Mouse (Mus musculus): ENCODE measurements around the gene Gm38431. TPM values are rescaled to one million over a fixed set of nuclear protein-coding genes. Genes with fewer than 3 reads are reported as not detected.

Gm38431 gene
- 64.5 and 66.7 TPM in 2 replicates for total RNA-seq (2015)
- total RNA-seq (2017): 4.0 and 4.5 TPM in 2 replicates

DNA sequence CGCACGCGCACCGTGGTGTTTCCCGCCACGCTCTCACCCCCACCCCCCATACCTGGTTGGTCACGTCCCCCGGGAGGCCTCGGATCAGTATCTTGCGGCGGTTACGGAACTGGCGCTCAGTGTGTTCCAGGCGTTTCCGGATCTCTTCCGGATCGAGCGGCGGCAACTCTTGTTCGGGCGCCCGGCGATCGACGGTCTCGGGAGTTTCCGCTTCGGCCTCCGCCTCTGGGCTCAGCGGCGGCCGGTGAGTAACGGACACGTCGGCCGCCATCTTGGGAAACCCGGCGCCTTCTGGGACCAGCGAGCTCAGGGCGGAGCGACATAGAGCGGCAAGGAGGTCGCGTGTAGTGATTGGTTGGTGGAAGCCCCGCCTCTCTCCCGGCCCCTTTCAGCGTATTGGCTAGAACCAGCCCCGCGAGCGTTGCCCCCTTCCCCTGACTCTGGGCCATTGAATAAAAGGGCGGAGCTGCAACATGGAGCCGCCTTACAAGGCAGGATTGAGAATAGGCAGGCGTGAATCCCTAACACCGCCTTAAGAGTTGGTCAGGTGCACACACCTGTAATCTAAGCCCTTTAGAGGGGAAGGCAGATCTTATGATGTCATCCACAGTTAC lies at the start of gene Gm38431, which contains the start of gene Raver1:
TSS of gene Gm38431 (minus strand) at position 291 of the 614 bp plus-strand sequence.
TSS of gene Raver1 (minus strand) at position 302 of the 614 bp plus-strand sequence.
- ATAC-seq (replicated peaks; ENCODE audit: poor library complexity): peak; percentile 96

DNA sequence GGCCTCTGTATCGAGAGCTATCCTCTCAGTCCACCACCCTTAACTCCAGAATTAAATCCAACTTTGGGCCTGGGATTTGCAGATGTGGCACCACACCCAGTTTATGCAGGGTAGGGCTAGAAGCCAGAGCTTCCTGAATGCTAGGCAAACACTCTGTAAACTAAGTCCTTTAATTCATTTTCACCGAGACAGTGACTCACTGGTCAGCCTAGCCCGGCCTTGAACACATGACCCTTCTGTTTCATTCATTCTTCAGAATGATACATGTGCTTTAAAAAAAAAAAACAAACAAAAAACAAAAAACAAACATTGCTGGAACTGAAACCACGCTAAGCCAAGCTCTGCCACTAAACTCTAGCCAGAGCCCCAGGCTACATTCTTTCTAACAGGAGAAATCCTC lies 46.6 kb upstream of the Gm38431 start:
- no peak for ATAC-seq (replicated peaks; ENCODE audit: poor library complexity)

DNA sequence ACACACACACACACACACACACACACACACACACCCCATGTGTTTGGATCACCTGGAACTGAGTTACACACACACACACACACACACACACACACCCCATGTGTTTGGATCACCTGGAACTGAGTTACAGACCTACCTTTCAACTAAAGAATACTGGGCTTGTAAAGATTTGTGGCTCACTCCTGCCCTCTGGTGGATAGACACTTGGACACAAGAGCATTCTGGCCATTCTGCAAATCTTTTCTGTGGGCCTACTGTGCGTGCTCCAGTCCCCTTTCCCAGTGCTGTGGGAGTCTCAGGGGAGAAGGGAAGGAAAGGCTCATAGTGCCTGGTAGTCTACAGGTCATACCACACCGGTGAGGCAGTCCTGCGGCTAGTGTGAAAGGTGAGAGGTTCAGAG lies 45.4 kb upstream of the Gm38431 start:
- ATAC-seq (replicated peaks; ENCODE audit: poor library complexity): peak; percentile 64

DNA sequence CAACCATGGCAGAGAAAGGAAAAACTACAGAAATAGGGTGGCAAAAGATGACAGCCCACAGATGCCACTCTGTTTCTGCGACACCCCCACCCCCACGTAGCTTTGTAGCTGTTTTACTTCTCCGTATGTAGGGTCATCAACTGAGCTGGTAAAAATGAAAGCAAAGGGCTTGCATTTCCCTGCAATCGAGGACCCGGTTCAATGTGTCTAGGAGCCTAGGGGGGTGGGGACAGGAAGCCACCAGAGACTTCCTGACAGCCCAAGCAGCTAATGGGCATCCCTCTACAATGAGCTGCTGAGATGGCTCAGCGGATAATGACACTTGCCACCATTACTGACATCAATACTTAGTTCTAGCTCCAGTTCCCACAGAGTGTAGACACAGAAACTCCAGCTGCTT lies 44.6 kb upstream of the Gm38431 start:
- no peak for ATAC-seq (replicated peaks; ENCODE audit: poor library complexity)

DNA sequence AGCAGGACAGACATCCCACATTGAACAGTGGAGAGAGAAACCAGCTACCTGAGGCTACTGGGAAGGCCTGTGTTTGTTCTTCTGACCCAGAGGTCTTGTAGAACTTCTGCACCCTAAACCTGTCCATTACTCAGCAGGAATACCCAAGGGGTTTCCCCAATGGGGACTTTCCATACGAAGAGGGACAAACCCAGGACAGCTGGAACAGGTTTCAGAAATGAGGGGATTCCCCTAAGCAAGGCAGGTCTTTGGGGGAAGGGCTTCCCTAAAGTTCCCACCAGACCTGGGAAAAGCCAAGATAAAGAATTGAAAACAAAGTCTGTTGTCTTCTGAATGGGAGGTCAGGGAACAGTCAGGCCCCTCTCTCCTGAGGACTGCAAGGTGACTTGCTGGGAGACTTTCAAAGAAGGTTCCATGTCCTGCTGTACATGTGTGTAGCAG lies 44.2 kb upstream of the Gm38431 start:
- no peak for ATAC-seq (replicated peaks; ENCODE audit: poor library complexity)

DNA sequence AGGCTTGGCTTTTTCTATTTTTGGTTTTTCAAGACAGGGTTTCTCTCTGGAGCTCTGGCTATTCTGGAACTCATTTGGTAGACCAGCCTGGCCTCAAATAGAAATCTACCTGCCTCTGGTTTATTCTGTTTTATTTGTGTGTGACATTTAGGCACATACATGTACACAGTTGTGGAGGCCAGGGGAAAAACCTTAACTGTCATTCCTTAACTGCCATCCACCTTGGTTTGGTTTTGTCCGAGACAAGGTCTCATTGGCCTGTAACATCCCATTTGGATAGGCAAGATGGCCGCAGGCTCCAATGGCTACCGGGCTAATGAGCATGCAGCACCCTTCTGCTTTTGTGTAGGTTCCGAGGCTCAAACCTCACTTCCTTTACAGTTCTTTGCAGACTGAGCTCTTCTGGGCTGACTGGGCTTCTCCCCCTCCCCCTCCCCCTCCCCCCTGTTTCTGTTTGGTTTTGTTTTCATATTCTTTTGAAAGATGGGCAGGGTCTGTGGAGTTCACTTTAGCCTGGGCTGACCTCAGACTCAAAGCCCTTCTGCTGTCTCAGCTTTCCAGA lies 43.6 kb upstream of the Gm38431 start:
- ATAC-seq (replicated peaks; ENCODE audit: poor library complexity): no peak

DNA sequence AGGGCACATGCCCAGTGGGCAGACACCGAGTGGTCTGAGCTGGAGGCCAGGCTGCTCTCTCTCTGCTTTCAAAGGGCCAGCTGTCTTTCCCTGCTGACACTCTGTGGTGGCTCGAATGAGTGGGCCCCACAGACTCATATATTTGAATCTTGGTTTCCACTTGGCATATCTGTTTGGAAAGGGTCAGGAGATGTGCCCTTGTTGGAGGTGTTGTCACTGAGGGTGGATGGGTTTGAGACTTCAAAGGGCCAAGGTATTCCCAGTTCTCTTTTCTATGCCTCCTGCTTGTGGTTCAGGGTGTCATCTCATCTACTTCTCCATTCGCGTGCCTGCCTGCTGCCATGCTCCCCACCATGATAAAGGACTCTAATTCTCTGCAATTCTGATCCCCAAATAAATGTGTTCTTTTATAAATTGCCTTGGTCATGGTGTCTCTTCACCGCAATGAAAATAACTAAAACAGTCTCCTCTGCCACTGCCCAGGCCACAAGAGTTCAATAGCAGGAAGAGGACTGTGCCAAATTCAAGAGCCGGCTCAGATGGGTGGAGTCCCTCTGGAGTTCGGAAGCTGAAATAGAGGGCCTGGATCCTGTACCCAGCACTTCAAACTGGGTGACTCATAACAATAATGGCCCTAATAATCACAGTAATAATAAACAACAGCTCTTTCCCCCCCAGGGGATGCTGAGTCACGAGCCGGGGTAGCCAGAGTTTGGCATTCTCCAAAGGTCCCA lies 43.0 kb upstream of the Gm38431 start:
- no peak for ATAC-seq (replicated peaks; ENCODE audit: poor library complexity)

DNA sequence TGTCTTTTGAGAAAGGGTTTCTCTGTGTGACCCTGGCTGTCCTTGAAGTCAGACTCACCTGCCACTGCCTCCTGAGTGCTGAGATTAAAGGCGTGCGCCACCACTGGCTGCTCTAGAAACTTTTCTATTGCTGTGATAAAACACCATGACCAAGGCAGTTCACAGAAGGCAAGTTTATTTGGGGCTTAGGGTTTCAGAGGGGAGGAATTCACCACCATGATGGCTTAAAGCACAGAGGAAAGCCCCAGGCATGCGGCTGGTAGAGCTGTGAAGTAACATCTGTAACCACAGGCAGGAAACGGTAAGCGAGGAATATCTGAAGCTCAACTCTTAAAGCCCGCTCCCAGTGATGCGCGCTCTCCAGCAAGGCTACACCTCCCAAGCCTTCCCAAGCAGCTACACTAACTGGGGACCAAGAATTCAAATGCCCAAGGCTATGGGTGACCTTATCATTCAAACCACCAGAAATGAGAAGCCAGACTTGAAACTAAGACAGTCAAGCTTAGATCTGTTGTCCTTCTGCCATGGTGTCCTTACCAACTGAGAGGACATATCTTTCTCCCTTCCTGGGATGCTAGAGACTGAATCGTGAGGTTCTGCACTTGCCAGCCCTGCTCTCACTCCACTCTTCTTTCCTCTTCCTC lies 41.4 kb upstream of the Gm38431 start:
- ATAC-seq (replicated peaks; ENCODE audit: poor library complexity): no peak

DNA sequence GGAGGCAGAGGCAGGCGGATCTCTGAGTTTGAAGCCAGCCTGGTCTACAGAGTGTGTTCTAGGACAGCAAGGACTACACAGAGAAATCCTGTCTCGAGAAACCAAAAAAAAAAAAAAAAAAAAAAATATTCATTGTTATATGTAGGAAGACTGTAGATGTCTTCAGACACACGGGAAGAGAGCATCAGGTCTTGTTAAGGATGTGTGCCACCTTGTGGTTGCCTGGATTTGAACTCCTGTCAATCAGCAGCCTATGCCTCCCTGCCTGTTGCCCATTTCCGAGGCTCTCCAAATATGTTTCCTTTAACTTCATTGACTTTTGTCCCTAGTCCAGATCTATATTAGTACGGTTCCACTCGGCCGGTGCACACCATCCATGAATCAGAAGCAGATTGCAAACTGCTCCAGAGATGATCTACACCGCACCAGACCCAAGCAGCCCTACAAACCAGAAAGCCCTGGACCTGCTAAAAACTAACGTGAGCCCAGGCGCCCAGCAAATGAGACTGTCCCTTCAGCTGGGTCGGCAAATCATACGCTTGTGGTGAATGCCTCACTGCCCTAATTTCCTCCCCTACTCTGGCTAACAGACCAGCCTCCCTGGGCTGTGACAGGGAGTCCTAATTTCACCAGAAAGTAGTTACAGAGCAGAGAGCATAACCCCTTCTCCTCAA lies 40.4 kb upstream of the Gm38431 start:
- ATAC-seq (replicated peaks; ENCODE audit: poor library complexity): no peak

DNA sequence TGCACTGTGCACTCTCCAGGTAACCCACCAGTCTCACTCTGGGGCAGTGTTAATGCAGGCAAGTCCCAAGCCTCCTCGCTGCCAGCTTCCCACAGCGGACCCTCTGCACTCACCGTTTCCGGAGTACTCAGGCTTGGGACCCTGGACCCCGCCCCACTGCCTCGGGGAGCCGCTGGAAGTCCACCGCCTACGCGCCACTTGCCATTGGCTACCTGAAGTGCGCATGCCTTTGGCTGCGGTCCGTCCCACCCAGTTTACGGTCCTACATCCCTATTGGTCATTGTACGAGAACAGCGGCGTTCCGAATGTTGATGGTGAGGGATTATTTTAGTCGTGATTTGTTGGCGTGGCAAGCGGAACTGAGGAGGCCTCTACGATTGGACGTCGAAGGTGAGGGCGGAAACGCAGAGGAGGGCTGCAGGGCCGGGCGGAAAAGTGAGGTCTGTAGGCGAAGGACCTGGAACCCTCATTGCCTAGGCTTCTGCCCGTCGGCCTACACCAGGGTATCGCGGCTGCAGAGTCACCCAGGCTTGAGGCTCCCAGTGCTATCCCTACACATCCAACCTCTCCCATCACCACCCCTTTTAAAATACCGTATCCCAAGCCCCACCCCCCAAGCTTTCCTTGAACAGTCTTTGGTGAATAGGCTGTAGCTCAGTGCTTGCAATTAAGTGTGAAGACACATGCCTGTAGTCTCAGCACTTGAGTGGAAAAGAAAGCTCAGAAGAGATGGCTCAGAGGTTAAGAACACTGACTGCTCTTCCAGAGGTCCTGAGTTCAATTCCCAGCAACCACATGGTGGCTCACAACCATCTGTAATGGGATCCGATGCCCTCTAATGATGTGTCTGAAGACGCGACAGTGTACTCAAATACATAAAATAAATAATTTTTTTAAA lies 39.5 kb upstream of the Gm38431 start, which contains the start of gene Tyk2:
TSS of gene Tyk2 (minus strand) at position 185 of the 898 bp plus-strand sequence.
- peak; percentile 87 for ATAC-seq (replicated peaks; ENCODE audit: poor library complexity)

DNA sequence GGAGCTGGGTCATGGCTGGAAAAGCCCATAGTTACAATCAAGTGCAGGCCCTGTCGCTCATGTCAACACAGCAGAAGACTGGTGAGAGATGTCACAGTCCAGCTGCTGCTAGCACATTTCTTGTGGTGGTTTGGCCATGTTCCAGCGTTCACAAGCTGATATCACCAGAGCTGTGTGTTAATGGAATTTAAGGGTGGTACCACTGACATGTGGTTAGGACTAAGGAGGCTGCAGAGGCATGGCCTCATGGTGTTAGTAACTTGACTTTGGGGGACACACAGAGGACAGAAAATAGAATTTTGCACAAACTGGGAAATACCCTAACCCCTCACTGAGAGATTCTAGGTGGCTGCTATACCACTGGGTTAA lies 34.4 kb upstream of the Gm38431 start:
- peak; percentile 65 for ATAC-seq (replicated peaks; ENCODE audit: poor library complexity)

DNA sequence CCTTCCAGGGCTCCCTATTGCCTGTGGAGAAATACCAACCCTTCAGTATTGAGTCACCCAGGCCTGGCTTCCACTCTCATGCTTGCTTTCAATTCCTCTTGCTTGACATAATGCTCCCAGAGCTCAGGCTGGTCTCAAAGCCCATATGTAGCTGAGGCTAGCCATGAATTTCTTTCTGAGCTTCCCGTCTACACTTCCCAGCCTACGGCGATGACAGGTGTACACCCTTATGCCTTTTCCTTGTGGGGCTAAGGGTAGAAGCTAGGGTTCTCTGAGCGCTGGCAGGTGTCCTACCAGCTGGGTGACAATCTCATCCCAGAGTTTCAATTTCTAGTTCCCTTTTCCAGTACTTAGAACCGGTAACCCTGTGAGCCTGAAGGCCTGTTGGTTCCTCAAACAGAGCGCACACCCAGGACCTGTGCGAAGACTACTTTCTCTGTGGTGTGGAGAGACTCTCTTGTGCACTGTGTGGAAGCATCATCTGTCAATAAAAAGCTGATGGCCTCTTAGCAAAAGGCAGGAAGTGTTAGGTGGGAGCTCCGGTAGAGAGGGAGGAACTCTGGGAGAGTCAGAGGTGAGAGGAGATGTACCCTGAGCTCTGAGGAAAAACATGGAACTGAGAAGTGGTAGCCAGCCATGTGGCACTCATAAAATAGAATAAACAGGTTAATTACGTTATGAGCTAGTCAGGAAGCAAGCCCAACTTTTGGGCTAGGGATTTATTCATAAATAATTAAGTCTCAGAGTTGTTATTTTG lies 33.9 kb upstream of the Gm38431 start:
- ATAC-seq (replicated peaks; ENCODE audit: poor library complexity): peak; percentile 60

DNA sequence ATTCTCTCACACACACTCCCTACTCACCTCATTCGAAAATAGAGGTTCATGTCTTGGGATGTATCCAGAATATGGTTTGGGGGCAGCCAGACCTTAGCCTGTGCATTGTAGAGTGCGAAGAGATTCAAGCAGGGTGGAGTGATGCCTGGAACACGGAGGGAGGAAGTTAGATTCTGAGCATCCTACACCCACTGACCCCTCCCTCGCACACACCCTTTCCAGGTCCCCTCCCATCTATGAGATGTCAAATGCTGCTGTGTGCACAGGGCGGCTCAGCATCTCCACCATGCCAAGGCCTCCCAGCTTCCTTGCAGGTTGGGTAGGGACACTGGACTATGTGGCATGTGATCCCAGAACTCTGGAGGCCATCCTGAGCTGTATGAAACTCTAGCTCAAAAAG lies 33.0 kb upstream of the Gm38431 start:
- no peak for ATAC-seq (replicated peaks; ENCODE audit: poor library complexity)

DNA sequence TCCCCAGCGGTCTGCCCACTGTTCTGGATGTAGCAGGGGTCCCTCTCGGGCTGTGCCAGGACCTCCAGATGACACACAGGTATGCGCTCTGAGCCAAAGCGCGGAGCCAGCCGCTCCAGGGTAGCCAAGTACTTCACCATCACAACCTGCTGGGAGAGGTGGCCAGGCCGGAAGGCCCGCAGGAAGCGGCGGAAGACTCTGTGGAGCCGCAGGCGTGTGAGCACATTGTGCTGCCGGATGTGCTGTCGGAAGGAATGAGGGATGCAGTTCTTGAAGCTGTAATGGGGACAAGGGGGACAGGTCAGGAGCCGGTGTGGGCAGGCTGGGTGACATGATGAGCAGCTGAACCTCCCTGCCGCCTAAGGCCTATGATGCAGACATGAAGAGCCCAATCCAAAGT lies 29.7 kb upstream of the Gm38431 start:
- ATAC-seq (replicated peaks; ENCODE audit: poor library complexity): no peak

DNA sequence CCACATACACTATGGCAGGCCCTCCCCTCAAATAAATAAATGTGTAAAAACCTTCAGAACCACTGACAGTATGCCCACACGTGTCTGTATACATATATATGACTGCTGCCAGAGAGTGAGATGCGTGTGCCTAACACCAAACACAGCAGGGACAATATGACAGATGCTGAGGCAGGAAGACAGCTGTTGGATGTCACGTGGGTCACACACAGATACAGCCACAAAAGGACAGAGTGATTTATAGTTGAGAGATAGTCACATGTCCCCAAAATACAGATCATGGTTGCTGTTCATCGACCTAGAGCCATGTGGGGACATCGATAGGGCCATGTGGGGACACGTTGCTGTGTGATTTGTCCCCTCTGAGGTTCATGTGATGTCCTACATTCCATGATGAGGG lies 25.3 kb upstream of the Gm38431 start:
- no peak for ATAC-seq (replicated peaks; ENCODE audit: poor library complexity)

DNA sequence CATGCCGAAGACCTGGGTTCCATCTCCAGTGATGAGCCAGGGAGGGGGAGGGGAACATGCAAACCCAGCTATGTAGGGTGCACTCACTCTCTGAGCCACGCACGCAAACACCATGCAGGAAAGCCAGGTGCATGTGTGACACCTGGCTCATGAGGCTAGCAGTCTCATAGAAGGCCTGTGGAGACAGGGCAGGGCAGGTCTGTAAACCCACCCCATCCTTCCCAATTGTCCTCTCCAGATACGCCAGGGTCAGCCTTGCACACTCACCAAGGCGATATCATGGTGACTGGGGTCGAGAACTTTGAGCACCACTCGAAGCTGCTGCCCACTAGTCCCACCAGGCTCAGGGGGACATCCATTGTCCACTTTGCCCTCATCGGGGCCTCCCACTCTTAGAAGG lies 23.3 kb upstream of the Gm38431 start:
- no peak for ATAC-seq (replicated peaks; ENCODE audit: poor library complexity)

DNA sequence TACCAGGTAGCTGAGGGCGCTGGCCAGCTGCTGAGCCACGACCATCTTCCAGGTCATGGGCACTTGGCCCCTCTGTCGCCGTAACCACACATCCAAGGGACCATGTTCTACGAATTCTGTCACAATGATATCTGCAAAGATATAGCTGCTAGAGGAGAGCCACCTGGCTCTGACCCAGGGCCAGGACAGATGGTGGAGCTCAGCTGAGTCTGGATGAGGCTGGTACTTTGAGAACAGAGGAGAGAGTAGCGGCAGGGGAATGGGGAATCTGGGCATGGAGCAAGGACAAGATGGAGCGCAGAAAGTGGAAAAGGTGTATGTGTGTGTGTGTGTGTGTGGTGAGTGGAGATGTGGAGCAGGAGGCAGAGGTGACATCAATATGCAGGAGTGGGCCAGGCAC lies 22.4 kb upstream of the Gm38431 start:
- ATAC-seq (replicated peaks; ENCODE audit: poor library complexity): no peak

DNA sequence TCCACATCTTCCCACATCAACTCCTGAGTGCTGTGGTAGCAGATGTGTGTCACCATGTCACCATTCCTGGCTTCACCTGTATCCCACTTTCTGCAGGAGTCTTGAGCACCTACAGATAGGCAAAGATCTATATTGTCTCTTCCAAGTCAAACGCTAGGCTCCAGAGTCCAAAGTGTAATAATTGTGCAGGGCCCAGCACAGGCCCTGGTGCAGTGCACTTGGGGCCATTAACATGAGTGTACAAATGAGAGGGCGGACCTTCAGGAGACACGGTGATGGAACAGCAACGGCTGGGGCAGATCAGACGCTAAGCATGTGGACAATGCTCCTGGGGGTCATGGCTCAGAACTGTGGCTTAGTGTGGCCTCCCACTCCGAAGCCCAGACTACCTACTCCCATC lies 22.0 kb upstream of the Gm38431 start:
- ATAC-seq (replicated peaks; ENCODE audit: poor library complexity): no peak

DNA sequence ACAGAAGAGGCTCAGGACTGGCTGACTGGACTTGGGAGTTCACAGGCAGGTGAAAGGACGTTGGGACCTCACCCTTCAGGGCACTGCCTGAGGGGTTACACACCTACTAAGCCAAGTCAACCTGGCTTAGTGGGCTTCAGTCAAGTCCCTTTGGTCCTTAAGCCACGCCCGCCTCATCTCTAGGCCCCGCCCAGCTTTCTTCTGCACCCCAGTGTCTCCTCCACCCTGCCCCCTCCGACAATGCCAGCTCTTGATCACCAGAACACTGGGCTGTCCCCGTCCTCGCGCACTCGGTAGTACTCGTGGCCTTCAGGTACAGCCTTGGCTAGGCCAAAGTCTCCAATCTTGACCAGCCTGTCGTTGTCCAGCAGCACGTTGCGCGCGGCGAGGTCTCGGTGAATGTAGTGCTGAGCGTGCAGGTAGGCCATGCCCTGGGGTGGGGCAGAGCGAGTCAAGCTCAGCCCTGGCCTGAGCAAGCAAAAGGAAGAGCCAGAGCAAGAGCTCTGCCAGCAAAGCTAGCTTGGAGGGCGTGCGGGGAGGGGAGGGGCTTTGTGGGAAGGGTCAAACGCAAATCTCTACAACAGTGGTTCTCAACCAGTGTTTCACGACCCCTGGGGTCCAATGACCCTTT lies 15.9 kb upstream of the Gm38431 start:
- no peak; the same call in 1 of the 2 replicates for ATAC-seq (replicated peaks; ENCODE audit: poor library complexity)
